Mouse (Mus musculus) lung, postnatal 0 days (tissue): ENCODE data around the gene Tsr2.

Source experiments
- CTCF ChIP-seq: IDR thresholded peaks from 2 replicates; pipeline ENCODE4 v1.5.1; 2016; ENCODE audit warnings: antibody characterized with exemption, mild to moderate bottlenecking
- EP300 ChIP-seq: IDR thresholded peaks from 2 replicates; pipeline ENCODE4 v1.6.1; 2016; ENCODE audit warnings: antibody characterized with exemption, mild to moderate bottlenecking, control low read depth

DNA sequence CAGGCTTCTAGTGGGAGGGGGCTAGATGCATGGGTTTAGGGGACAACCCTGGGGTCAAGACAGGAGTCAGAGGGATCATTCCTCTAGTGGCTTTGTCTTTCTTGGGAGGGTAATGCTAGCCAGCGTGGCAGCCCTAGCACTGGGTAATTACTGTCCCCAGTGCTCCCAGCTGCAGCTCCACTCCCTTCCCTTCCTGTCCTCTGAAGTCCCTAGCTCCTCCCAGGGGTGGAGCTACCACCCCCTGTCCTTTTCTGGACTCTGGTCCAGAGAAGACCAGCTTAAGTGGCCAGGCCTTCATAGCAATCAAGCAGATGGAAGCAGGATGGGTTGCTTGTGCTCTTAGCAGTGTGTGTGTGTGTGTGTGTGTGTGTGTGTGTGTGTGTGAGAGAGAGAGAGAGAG, 40.8 kb downstream of the Tsr2 start:
- no peak for TF ChIP-seq EP300
- TF ChIP-seq CTCF, result 0 out of 2 replicates have a peak, but pooled peaks have one; percentile 9
